Mouse (Mus musculus) layer of hippocampus, adult 2 months (tissue): ENCODE results near the gene Dst. TPM values are rescaled to one million over a fixed set of nuclear protein-coding genes. Genes with fewer than 3 reads are reported as not detected.

ENCODE experiments used
- DNase-seq, 2 experiments: peaks; one replicate each; pipeline ENCODE4 v3.0.0; 2022; ENCODE audit warnings: low spot score in 2 of 2
- H3K27ac ChIP-seq: fragments of 200-600 bp; 2 replicates; pipeline ENCODE4 v1.8.1; 2022
- H3K4me3 ChIP-seq: fragments of 200-600 bp; 2 replicates; pipeline ENCODE4 v1.8.1; 2022; ENCODE audit warnings: mild to moderate bottlenecking
- CTCF ChIP-seq: fragments of 200-600 bp; conservative IDR thresholded peaks from 2 replicates; pipeline ENCODE4 v1.8.1; 2022; ENCODE audit warnings: antibody characterized with exemption, mild to moderate bottlenecking, moderate library complexity
- total RNA-seq, 2 experiments: library from RNA; stranded (reverse); gene quantifications; 2 replicates each; pipeline ENCODE4 v1.2.3; 2021

Gene Dst
- total RNA-seq, 2 experiments from 2014 or later = 206 to 207 TPM

DNA sequence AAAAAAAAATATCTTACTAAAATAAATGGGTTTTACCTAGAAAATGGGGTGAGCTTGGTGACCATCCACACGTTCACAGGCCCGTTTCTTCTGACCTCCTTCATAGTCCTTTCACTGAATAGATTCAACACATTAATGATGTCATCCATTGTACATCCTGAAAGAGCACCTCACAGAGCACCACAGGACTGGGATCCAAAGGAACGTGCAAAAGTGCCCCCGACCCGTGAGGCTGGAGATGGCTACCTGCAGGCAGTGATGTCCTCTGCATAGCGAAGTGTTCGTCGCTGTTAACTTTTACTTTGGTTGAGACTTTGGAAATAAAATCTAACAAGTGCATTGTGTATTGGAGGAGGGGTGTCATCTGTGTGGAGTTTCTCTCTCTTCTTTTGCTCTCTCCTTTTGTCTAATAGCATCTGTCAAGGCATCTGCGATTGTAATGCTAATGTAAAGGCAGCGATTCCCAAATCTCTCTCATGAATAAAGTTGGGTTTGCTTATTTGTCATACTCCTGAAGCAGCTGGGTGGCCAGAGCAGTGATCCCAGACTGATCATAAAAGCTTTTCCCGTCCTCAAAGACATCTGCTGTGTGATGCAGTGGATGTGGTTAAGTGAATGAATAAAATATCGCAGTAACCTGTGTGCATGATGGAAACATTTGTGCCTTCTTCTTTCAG lies 275.4 kb downstream of the Dst start:
- DNase-seq = peak in 1 of 2 experiments; percentile 19
- H3K4me3 ChIP-seq = no peak overlapping the region
- H3K27ac ChIP-seq = no peak overlapping the region; the same call in 1 of the 2 replicates
- no peak for TF ChIP-seq CTCF

DNA sequence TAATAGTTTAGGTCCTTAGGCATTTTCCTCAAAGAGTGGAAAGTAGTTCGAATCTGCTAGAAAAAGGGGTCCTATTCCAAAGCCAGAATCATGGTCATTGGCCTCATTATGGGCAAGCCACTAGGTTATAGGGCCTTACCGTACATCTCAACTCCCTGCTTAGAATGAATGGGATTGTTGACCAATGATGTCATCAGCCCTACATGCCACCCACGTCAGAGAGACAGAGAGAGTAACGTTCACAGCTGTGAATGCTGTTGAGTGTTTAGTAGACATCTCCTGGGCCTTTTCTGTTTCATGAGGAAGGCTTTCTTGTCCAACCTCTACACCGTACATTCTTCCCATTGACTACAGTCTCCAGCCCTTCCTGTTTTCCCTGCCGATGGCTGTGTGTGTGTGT lies 276.2 kb downstream of the Dst start:
- Histone ChIP-seq H3K4me3 (no peak overlapping the region), H3K27ac (no peak overlapping the region)
- no peak for DNase-seq
- no peak for TF ChIP-seq CTCF

DNA sequence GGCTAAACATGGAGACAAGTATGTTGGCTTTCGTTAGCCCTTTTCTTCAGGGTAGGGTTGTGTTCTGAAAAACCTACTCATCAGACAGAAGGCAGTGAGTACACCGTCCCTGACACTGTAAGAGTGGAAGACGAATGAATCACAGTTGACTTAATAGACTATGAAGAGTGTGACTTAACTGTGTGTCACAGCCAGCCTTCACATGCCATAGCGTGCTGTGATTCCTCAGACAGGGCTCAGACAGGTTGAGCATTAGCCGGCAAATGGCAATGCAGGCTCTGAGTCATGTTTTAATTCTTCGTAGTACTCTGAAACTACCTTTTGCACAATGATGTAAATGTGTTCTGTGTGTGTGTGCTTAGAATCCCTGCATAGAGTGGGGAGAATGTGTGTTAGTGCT lies 278.0 kb downstream of the Dst start:
- no peak for TF ChIP-seq CTCF
- H3K4me3 ChIP-seq = no peak overlapping the region
- DNase-seq = no peak
- H3K27ac ChIP-seq = no peak overlapping the region

DNA sequence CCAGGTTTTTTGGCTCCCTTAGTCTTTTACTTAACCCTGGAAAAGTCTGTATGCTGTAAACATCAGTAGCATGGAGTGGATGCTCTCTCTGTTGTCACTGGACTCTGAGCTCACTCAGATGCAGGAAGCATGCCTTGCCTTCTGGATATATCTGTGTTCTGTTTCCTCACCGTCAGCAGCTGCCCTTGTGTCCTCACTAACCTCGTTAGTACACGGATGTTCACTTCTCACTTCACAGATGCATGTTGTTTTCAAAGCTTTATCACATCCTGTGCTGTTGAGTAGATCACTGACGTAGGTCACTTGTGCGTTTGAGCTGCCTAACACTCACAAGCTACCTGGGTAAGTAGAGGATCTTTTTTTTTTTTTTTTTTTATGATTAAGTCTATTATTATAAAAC lies 279.5 kb downstream of the Dst start:
- H3K4me3 ChIP-seq = no peak overlapping the region
- DNase-seq = no peak

DNA sequence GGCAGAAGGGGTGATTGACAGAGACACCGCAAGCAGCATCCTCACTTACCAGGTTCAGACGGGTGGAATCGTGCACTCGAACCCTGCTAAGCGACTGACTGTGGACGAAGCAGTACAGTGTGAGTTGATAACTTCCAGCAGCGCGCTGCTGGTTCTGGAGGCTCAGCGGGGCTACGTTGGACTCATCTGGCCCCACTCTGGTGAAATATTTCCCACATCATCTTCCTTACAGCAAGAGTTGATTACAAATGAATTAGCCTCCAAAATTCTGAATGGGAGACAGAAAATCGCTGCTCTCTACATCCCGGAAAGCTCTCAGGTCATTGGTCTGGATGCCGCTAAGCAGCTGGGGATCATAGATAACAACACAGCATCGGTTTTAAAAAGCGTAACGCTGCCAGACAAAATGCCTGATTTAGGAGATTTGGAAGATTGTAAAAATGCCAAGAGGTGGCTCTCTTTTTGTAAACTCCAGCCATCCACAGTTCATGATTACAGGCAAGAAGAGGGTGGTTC lies 280.8 kb downstream of the Dst start:
- no peak for DNase-seq
- no peak for TF ChIP-seq CTCF
- Histone ChIP-seq H3K4me3 (no peak overlapping the region), H3K27ac (peak overlapping the region; percentile 80)

More for the DNA sequence above, 279.5 kb downstream of the Dst start:
- peak overlapping the region; percentile 80; the same call in 1 of the 2 replicates for H3K27ac ChIP-seq
- no peak for TF ChIP-seq CTCF

DNA sequence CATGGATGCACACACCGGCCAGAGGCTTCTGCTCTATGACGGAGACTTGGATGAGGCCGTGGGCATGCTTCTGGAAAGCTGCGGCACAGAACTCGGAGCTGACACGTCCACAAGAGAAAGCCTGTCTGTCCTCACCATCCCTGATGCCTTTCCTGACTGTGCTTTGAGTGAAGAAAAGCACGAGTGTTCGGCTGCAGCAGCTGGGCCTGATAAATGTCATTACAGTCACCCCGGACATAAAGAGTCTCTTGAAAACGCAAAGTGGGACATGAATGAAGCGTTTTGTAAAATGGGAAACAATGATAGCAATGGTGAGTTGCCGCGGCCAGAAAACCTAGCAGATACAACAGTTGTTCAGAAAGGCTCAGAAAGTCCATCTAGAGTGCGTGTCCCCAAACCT lies 281.3 kb downstream of the Dst start:
- Histone ChIP-seq H3K27ac (peak overlapping the region; percentile 80), H3K4me3 (no peak overlapping the region)
- DNase-seq = peak; percentile 39 to 55
- no peak for TF ChIP-seq CTCF

DNA sequence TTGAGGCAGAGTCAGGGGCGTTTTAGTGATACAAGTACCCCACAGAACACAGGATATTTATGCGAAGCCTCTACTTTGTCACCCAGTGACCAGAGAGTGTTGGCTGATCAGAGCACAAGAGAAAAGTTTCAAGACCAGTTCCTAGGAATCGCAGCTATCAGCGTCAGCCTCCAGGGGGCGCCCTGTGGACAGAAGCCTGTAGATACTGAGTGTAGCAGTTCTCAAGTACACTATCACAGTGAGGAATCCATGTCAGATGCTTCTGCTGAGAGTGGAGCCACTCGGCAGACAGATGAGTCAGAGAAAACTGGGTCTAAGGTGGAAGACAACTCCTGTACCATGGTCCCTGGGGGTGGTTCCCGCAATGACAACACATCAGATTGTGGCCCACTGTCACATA lies 281.9 kb downstream of the Dst start:
- peak; percentile 59 to 75 for DNase-seq
- Histone ChIP-seq H3K4me3 (no peak overlapping the region), H3K27ac (peak overlapping the region; percentile 78)
- peak; percentile 86 for TF ChIP-seq CTCF

DNA sequence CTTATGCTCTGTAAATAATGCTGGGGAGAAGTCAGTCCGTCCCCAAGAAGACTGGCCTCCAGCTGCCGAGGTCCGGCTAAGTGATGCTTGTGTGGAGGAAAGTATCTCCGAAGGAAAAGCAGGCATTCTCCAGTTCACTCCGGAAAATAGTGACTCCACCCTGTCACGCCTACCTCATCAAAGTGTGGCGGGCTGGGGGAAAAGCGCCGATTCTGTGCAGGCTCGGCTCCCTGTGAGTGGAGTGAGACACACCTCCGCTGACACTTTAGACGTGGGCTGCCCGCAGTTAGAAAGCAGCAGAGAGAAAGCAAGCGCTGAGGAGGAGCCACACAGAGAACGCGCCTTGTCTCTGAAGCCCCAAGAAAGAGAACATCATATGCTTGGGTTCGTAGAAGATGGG lies 284.1 kb downstream of the Dst start:
- Histone ChIP-seq H3K27ac (no peak overlapping the region), H3K4me3 (no peak overlapping the region)
- DNase-seq = no peak
- no peak for TF ChIP-seq CTCF

DNA sequence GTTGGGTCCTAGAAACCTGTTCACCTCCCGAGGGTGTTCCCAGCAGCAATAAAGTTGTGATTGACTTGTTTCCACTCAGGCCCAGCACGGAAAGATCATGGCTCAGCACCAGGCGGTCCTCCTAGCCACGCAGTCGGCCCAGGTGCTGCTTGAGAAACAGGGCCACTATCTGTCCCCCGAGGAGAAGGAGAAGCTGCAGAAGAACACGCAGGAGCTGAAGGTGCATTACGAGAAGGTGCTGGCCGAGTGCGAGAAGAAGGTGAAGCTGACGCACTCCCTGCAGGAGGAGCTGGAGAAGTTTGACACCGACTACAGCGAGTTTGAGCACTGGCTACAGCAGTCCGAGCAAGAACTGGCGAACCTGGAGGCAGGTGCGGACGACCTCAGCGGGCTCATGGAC lies 292.8 kb downstream of the Dst start:
- Histone ChIP-seq H3K27ac (no peak overlapping the region), H3K4me3 (no peak overlapping the region)
- no peak for TF ChIP-seq CTCF
- no peak for DNase-seq

DNA sequence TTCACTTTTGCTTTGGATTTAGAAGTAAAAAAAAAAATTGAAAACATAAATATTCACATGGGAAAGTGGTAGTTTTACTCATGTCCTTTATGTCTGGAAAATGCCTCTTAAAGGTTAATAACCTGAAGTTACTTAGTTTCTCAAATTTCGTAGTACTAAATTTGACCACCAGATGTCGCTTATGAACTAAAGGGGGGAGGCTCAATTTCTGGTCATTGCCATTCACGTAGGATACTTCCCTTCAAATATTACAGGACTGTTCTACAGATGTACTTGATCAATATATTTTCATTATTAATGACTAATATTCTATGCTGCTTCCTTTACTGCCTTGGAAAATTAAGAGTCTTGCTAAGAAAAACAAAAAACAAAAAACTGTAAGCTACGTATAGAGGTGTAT lies 293.5 kb downstream of the Dst start:
- no peak for DNase-seq
- H3K27ac ChIP-seq = no peak overlapping the region
- peak; percentile 84 for TF ChIP-seq CTCF
- no peak overlapping the region for H3K4me3 ChIP-seq

DNA sequence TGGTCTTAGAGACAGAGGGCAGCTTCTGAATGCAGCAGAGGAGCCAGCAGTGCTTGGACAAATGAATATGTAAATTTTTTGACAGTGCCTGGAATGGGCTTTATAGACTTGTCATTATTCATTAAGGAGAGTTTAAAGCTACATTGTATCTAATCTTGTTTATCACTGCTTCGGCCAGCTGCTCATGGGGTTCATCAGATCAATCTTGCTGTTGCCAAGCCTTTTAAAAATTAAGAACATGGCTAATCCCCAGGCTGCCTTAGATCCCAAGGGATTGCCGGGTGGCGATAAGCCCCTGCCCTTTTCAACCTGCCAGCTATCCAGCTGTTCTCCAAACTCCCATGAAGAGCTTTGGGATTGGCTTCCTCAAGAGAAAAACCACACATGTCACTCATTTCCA lies 303.7 kb downstream of the Dst start:
- DNase-seq = no peak
- TF ChIP-seq CTCF = no peak
- no peak overlapping the region for H3K27ac ChIP-seq
- no peak overlapping the region for H3K4me3 ChIP-seq

DNA sequence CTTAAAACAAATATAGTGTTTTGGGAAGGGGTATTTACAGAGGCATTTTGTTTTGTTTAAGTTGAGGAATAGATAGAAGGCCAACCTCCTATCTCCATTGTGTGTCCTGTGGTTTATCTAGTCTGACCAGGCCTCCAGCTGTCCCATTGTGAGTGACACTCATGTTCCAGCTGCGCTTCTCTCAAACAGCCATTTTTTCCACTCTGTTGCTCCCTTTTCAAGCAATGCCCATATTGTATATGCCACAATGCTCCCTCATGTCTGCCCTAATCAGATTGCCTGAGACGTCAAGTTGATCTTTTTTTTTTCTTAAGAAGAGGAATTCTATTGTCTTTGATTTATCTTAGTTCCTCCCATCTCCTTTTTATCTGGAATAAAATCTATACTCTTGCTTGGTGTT lies 308.4 kb downstream of the Dst start:
- no peak for TF ChIP-seq CTCF
- no peak overlapping the region for H3K27ac ChIP-seq
- no peak overlapping the region for H3K4me3 ChIP-seq
- DNase-seq = no peak

DNA sequence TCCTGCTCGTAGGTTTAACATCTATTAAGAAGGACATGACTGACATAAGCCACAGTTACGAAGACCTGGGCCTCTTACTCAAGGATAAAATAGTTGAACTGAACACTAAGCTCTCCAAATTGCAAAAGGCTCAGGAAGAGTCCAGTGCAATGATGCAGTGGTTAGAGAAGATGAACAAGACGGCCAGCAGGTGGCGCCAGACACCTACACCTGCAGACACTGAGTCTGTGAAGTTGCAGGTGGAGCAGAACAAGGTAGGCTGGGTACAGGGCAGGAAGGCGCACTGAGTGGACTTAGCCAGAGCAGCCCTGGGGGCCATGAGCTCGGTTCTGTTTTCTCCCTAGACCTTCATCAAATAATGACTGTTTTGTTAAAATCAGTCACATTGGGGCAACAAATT lies 310.3 kb downstream of the Dst start:
- TF ChIP-seq CTCF = peak; percentile 97
- Histone ChIP-seq H3K27ac (no peak overlapping the region), H3K4me3 (no peak overlapping the region)
- peak; percentile 39 to 66 for DNase-seq

DNA sequence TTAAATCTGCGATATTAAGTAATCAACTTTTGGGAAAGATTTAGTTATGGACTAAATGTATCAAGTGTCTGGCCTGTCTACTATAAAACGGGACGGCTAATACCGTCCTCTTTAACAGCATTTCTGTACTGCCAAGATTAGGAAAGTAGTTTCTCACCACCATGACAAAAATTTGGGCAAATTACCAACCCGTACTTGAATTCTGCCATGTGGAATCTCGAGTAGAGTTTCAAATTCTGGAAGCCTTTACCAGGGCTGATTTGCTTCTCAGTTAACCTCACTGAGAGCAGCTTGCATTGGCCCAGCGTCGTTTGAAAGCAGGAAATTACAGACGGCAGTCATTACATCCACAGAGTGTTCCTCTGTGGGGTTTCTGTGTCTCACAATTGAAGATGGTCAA lies 310.8 kb downstream of the Dst start:
- Histone ChIP-seq H3K27ac (no peak overlapping the region), H3K4me3 (no peak overlapping the region)
- no peak for DNase-seq
- no peak for TF ChIP-seq CTCF
